Mouse (Mus musculus): Measurements from ENCODE around the gene Galnt4.
"Not testable (repeated sequence)": the region's sequence is repeated elsewhere in the genome, so short reads cannot be mapped to it uniquely, and the experiment has no call there.

Galnt4 gene

DNA sequence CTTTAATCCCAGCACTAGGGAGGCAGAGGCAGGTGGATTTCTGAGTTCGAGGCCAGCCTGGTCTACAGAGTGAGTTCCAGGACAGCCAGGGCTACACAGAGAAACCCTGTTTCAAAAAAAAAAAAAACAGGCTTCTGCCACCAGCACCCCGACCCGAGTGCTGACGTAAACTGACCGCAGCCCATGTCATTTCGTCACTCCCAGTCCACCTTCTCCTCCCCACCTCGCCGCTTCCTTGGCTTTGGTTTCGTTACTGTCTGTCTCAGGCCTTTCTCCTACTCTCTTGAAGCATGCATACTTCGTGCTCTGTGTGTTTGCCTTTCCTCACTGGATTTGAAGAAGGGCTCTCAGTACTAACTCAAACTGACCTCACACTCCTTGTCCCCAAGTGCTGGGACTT is 49.7 kb downstream of the Galnt4 start:
- DNase-seq (ENCODE audit: low read depth, low spot score), result not testable (repeated sequence)

DNA sequence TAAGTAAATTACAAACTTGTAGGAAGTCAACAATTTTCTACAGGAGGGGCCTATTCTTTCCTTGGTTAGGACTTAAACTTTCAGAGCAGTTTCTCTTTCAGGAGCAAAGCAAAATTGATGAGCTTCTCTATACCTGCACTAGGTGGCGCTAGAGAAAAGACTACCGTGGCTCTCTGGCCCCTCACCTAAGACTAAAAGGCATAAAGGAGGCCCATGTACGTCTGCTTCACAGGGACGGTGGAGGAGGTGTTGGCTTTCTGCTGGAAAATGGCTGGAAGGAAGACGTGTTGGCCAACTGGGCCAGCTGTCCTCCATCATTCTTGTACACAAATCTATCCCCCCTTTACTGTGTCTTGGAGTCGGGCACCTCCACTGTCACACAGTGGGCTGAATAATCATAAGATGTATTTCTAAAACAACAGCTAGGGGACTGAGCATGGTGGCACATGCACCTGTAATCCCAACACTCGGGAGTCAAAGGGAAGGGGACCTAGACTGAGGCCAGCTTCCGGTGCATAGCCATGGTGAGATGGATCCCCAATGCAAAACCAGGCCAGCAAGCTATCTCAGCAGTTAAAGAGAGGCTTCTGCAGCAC is 54.1 kb downstream of the Galnt4 start:
- peak; percentile 58 for DNase-seq (ENCODE audit: low read depth, low spot score)
